Comparison of ENCODE assay signal across 9 mouse cellular contexts in the genomic region with DNA sequence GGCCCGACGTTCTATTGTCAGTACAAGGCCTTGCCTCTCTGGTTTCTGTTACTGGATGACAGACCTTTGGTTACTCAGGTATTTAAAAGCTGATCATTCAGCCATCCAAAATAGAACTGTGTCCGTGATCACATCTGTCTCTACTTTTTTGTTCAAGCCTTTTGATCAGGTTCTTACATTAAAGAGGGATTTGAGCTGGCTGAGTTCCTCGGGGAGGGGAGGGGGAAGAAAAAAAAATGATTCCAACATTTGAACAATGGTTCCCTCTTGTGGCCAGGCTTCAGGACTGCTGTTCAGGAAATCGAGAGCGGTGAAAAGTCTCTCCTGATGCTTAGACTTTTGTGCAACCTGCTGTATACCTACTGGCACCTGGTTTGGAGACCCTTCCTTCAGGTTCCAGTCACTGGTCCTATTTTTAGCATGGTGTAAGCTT.
DNase-seq lines count a peak whose midpoint lies in the region; ATAC-seq and TF ChIP-seq lines count a peak whose summit lies in the region.
"Had no signal": no experiment of that assay in that cellular context is flagged by ENCODE, and none has a peak within 500 bp of the region (broad histone marks: within the 10 kb centered on the region; RNA-seq: fewer than 3 reads in every experiment).

No protein-coding gene starts in this region.

- no peaks in the 10 kb centered on the region for H3K36me3 ChIP-seq in midbrain, embryonic 14.5 days (ENCODE audit: control insufficient read depth, insufficient read depth, low read length)
- no peaks in the 10 kb centered on the region for H3K36me3 ChIP-seq in thymus, adult 2 months (ENCODE audit: control insufficient read depth, insufficient read depth, low read length)

- H3K27me3 ChIP-seq in cerebellum, adult 2 months (ENCODE audit: control insufficient read depth, insufficient read depth, low read length): no peaks in the 10 kb centered on the region
- no peaks in the 10 kb centered on the region for H3K27me3 ChIP-seq in midbrain, embryonic 14.5 days (ENCODE audit: control insufficient read depth, insufficient read depth, low read length)
- H3K27me3 ChIP-seq in thymus, adult 2 months (ENCODE audit: control insufficient read depth, insufficient read depth, low read length): no peaks in the 10 kb centered on the region

- TF ChIP-seq POLR2A in cerebellum, adult 2 months (IDR thresholded peaks at IDR 0.05; ENCODE audit: borderline replicate concordance, insufficient read depth, low read length): no peak
- TF ChIP-seq POLR2A in thymus, adult 2 months (IDR thresholded peaks at IDR 0.05; ENCODE audit: control insufficient read depth, extremely low read depth, insufficient read depth, low read length, poor library complexity): no peak

- no peak overlapping the region for H3K27ac ChIP-seq in cerebellum, adult 2 months (ENCODE audit: insufficient read depth, low read length)
- no peak overlapping the region for H3K27ac ChIP-seq in midbrain, embryonic 14.5 days (replicated peaks; ENCODE audit: low read depth, low read length)
- peak overlapping the region; percentile 99; the same call in 1 of the 2 replicates for H3K27ac ChIP-seq in thymus, adult 2 months (ENCODE audit: control insufficient read depth, insufficient read depth, low read length)

- ATAC-seq in midbrain, embryonic 14.5 days (ENCODE audit: low FRiP score, low TSS enrichment): peak; percentile 32

- TF ChIP-seq CTCF in cerebellum, adult 2 months (IDR thresholded peaks at IDR 0.05; ENCODE audit: borderline replicate concordance, insufficient read depth, low read depth, low read length): peak; percentile 63; the same call in 1 of the 2 replicates
- no peak for TF ChIP-seq CTCF in thymus, adult 2 months (IDR thresholded peaks at IDR 0.05; ENCODE audit: borderline replicate concordance, control insufficient read depth, extremely low read depth, insufficient read depth, low read length, poor library complexity)

- H3K9ac ChIP-seq in midbrain, embryonic 14.5 days (replicated peaks; ENCODE audit: low read length): no peak overlapping the region

- 0 out of 2 replicates have a peak, but pooled peaks cover 2% of the 10 kb centered on the region for H3K4me1 ChIP-seq in cerebellum, adult 2 months (ENCODE audit: control insufficient read depth, insufficient read depth, low read length)
- H3K4me1 ChIP-seq in midbrain, embryonic 14.5 days (ENCODE audit: control insufficient read depth, insufficient read depth, low read length): 0 out of 2 replicates have a peak, but pooled peaks cover 9% of the 10 kb centered on the region
- H3K4me1 ChIP-seq in thymus, adult 2 months (replicated peaks; ENCODE audit: control insufficient read depth, insufficient read depth, low read length): peaks cover 28% of the 10 kb centered on the region

- peak overlapping the region; percentile 7; the same call in 1 of the 2 replicates for H3K4me2 ChIP-seq in midbrain, embryonic 14.5 days (ENCODE audit: low read length)

- peak; percentile 5 for DNase-seq in ovary, postnatal 14 days (ENCODE audit: low spot score)
- no peak for DNase-seq in ovary, adult 18-20 months (ENCODE audit: low spot score)
- DNase-seq in cerebellum, adult 2 months: peak; percentile 20 to 22
- DNase-seq in frontal cortex, adult 2 months (ENCODE audit: extremely low spot score in 1 of 2, low spot score in 1 of 2): peak; percentile 36 to 88
- peak; percentile 31 for DNase-seq in layer of hippocampus, adult 9-11 months
- peak; percentile 91 for DNase-seq in midbrain, embryonic 14.5 days
- peak; percentile 85 for DNase-seq in thymus, adult 2 months
- no peak for DNase-seq in gastrocnemius, postnatal 25 days

- 22% methylated on average over 6 of the region's 6 CpGs for WGBS in cerebellum, adult 2 months
- 11% methylated on average over 6 of the region's 6 CpGs for WGBS in midbrain, embryonic 14.5 days
- 11% methylated on average over 6 of the region's 6 CpGs for WGBS in thymus, adult 2 months

- H3K9me3 ChIP-seq in midbrain, embryonic 14.5 days (ENCODE audit: control insufficient read depth, low read length): no peaks in the 10 kb centered on the region

- no peak overlapping the region for H3K4me3 ChIP-seq in cerebellum, adult 2 months (replicated peaks; ENCODE audit: insufficient read depth, low read depth, low read length)
- H3K4me3 ChIP-seq in midbrain, embryonic 14.5 days (replicated peaks; ENCODE audit: low read depth, low read length): no peak overlapping the region
- no peak overlapping the region for H3K4me3 ChIP-seq in thymus, adult 2 months (ENCODE audit: control insufficient read depth, insufficient read depth, low read length)
- H3K4me3 ChIP-seq: erythroblast, embryonic 14.5 days had no signal

Comparison
In these comparisons a context has a peak if more than half of its experiments do, and no peak if none do; other contexts are left out.
1. DNase-seq: peak in ovary, postnatal 14 days (single experiment), cerebellum, adult 2 months (2 of 2), frontal cortex, adult 2 months (2 of 2), layer of hippocampus, adult 9-11 months (single experiment), midbrain, embryonic 14.5 days (single experiment) and thymus, adult 2 months (single experiment); none in ovary, adult 18-20 months (single experiment) and gastrocnemius, postnatal 25 days (single experiment).